Mouse (Mus musculus) myocyte (in vitro differentiated cells): ENCODE data around the gene Dnah9.

Source experiments
- CEBPB ChIP-seq: IDR thresholded peaks from 2 replicates; pipeline ENCODE4 v1.6.1; 2011; ENCODE audit warnings: mild to moderate bottlenecking, moderate library complexity; ENCODE audit not compliant: poor library complexity, insufficient read depth, severe bottlenecking
- E2F4 ChIP-seq: IDR thresholded peaks from one replicate; pipeline ENCODE4 v1.6.1; 2011; ENCODE audit warnings: mild to moderate bottlenecking, control low read depth, moderate library complexity; ENCODE audit not compliant: insufficient read depth
- MAX ChIP-seq: IDR thresholded peaks from one replicate; pipeline ENCODE4 v1.6.1; 2011; ENCODE audit warnings: low read depth, mild to moderate bottlenecking, control low read depth
- MYOD1 ChIP-seq, 3 experiments: IDR thresholded peaks; one replicate each; pipeline ENCODE4 v1.6.1; 2011; ENCODE audit warnings: control low read depth in 2 of 3, low read depth in 2 of 3, mild to moderate bottlenecking in 2 of 3, moderate library complexity in 1 of 3; ENCODE audit not compliant: insufficient read length in 2 of 3, control insufficient read depth in 1 of 3
- MYOG ChIP-seq, 3 experiments: IDR thresholded peaks; one replicate each; pipeline ENCODE4 v1.6.1; 2011; ENCODE audit warnings: control low read depth in 2 of 3, low read depth in 2 of 3, mild to moderate bottlenecking in 2 of 3; ENCODE audit not compliant: insufficient read length in 2 of 3, control insufficient read depth in 1 of 3, insufficient read depth in 1 of 3
- POLR2A ChIP-seq: IDR thresholded peaks from one replicate; pipeline ENCODE4 v1.6.1; 2011; ENCODE audit warnings: low read depth, mild to moderate bottlenecking, control low read depth, moderate library complexity; ENCODE audit not compliant: insufficient read length
- POLR2AphosphoS2 ChIP-seq: IDR thresholded peaks from one replicate; pipeline ENCODE4 v1.6.1; 2011; ENCODE audit warnings: low read depth, control low read depth; ENCODE audit not compliant: insufficient read length
- REST ChIP-seq: IDR thresholded peaks from one replicate; pipeline ENCODE4 v1.6.1; 2011; ENCODE audit warnings: mild to moderate bottlenecking, control low read depth, moderate library complexity; ENCODE audit not compliant: insufficient read depth, insufficient read length
- SRF ChIP-seq: IDR thresholded peaks from one replicate; pipeline ENCODE4 v1.6.1; 2011; ENCODE audit warnings: low read depth; ENCODE audit not compliant: control insufficient read depth, insufficient read length
- TCF12 ChIP-seq: IDR thresholded peaks from one replicate; pipeline ENCODE4 v1.6.1; 2011; ENCODE audit warnings: mild to moderate bottlenecking, control low read depth; ENCODE audit not compliant: poor library complexity, insufficient read depth, severe bottlenecking
- TCF3 ChIP-seq: IDR thresholded peaks from one replicate; pipeline ENCODE4 v1.6.1; 2011; ENCODE audit warnings: low read depth, control low read depth; ENCODE audit not compliant: insufficient read length
- USF1 ChIP-seq: IDR thresholded peaks from one replicate; pipeline ENCODE4 v1.6.1; 2011; ENCODE audit warnings: low read depth, mild to moderate bottlenecking, control low read depth, moderate library complexity

GRCm38 (mm10) chr11:65801899-65802298 is 366.5 kb downstream of the Dnah9 start:
- TF ChIP-seq POLR2A (no peak), USF1 (no peak), MYOG (IDR thresholded peaks at IDR 0.05; ENCODE audit: control insufficient read depth in 1 of 3, insufficient read depth in 1 of 3, insufficient read length in 2 of 3, low read depth in 2 of 3) (no peak), MAX (no peak), TCF12 (no peak), E2F4 (no peak), CEBPB (no peak), POLR2AphosphoS2 (no peak), SRF (no peak), MYOD1 (IDR thresholded peaks at IDR 0.05; ENCODE audit: control insufficient read depth in 1 of 3, insufficient read length in 2 of 3, low read depth in 2 of 3) (no peak), REST (no peak), TCF3 (no peak)
